Mouse (Mus musculus): Measurements from ENCODE around the gene Unc93a2. TPM values are rescaled to one million over a fixed set of nuclear protein-coding genes. Genes with fewer than 3 reads are reported as not detected.

The Unc93a2 gene
- total and polyA plus RNA-seq, 3 experiments: 0.08 to 0.50 TPM; not detected in 1

Other genes starting within 250 kb of the Unc93a2 start
- 0.64 and 0.97 TPM in 2 replicates for gene Rps6ka2, start 215.3 kb downstream of the Unc93a2 start, total RNA-seq (2012; rRNA removed)
- gene Rps6ka2, start 215.3 kb downstream of the Unc93a2 start, total RNA-seq (2014; rRNA removed): 0.91 and 1.4 TPM in 2 replicates
- 1.4 and 1.5 TPM in 2 replicates for gene Rps6ka2, start 215.3 kb downstream of the Unc93a2 start, polyA plus RNA-seq (2012; ENCODE audit: insufficient read length, low read depth)
- not detected in 2 replicates for gene Tcp10a, start 60.8 kb downstream of the Unc93a2 start, total RNA-seq (2012; rRNA removed)
- gene Tcp10a, start 60.8 kb downstream of the Unc93a2 start, total RNA-seq (2014; rRNA removed): not detected in 2 replicates
- 0.55 and 0.84 TPM in 2 replicates for gene Tcp10a, start 60.8 kb downstream of the Unc93a2 start, polyA plus RNA-seq (2012; ENCODE audit: insufficient read length, low read depth)
- not detected in 2 replicates for gene Ttll2, start 32.8 kb downstream of the Unc93a2 start, total RNA-seq (2012; rRNA removed)
- gene Ttll2, start 32.8 kb downstream of the Unc93a2 start, total RNA-seq (2014; rRNA removed): not detected in 2 replicates
- gene Ttll2, start 32.8 kb downstream of the Unc93a2 start, polyA plus RNA-seq (2012; ENCODE audit: insufficient read length, low read depth): not detected in 2 replicates
- not detected in 2 replicates for gene Gm49630, start 13.5 kb downstream of the Unc93a2 start, total RNA-seq (2012; rRNA removed)
- gene Gm49630, start 13.5 kb downstream of the Unc93a2 start, total RNA-seq (2014; rRNA removed): not detected in 2 replicates
- gene Gm49630, start 13.5 kb downstream of the Unc93a2 start, polyA plus RNA-seq (2012; ENCODE audit: insufficient read length, low read depth): not detected in 2 replicates

Data from CH12.LX (cell line).